Comparison of ENCODE assay signal across 13 mouse cellular contexts in the genomic region with DNA sequence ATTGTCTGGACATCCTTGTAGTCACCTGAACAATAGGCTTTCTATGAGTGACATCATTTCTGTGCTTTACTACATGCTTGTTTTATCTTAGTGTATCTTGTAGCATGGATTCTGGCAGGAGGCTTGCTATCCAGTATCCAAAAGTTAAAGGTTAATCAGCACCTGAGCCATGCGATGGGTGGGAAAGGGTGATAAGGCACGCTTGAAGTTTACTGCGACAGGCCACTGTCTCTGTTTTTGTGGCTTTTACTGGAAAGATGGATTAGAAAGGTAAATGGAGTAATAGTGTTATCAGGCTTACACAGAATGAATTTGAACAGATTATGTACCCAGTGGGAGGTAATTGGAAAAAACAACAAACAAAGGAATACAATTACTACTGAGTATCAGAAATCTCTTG. TPM values are rescaled to one million over a fixed set of nuclear protein-coding genes. Genes with fewer than 3 reads are reported as not detected.
"Had no signal": no experiment of that assay in that cellular context is flagged by ENCODE, and none has a peak within 500 bp of the region (broad histone marks: within the 10 kb centered on the region; RNA-seq: fewer than 3 reads in every experiment).

No protein-coding gene starts in this region.

- H3K9me3 ChIP-seq: kidney, embryonic 15.5 days; limb, embryonic 15.5 days; midbrain, embryonic 13.5 days had no signal

- ATAC-seq: lung, postnatal 0 days; midbrain, embryonic 13.5 days had no signal

- H3K4me2 ChIP-seq: kidney, embryonic 15.5 days; limb, embryonic 15.5 days; midbrain, embryonic 13.5 days had no signal

- H3K4me1 ChIP-seq: kidney, embryonic 15.5 days; limb, embryonic 15.5 days; midbrain, embryonic 13.5 days had no signal

- H3K9ac ChIP-seq: kidney, embryonic 15.5 days; limb, embryonic 15.5 days; midbrain, embryonic 13.5 days had no signal

- H3K27me3 ChIP-seq: kidney, embryonic 15.5 days; limb, embryonic 15.5 days; midbrain, embryonic 13.5 days had no signal

- H3K4me3 ChIP-seq: kidney, embryonic 15.5 days; limb, embryonic 15.5 days; midbrain, embryonic 13.5 days had no signal

- H3K27ac ChIP-seq: kidney, embryonic 15.5 days; limb, embryonic 15.5 days; midbrain, embryonic 13.5 days; stomach, postnatal 0 days had no signal

- DNase-seq: kidney, adult 18-20 months; kidney, postnatal 14 days; layer of hippocampus, postnatal 36 days; lung, adult 2 months; lung, postnatal 4 days; right cerebral cortex, adult 18-20 months; thymus, postnatal 14 days had no signal

RNA-seq across cellular contexts. Expression of gene Ptprn2, which starts 43.3 kb away (rescaled TPM):
- polyA plus RNA-seq: limb, embryonic 11.5 days had no signal
